Mouse (Mus musculus): ENCODE data around the gene Mlst8.
"Not testable (repeated sequence)": the region's sequence is repeated elsewhere in the genome, so short reads cannot be mapped to it uniquely, and the experiment has no call there.

The Mlst8 gene

DNA sequence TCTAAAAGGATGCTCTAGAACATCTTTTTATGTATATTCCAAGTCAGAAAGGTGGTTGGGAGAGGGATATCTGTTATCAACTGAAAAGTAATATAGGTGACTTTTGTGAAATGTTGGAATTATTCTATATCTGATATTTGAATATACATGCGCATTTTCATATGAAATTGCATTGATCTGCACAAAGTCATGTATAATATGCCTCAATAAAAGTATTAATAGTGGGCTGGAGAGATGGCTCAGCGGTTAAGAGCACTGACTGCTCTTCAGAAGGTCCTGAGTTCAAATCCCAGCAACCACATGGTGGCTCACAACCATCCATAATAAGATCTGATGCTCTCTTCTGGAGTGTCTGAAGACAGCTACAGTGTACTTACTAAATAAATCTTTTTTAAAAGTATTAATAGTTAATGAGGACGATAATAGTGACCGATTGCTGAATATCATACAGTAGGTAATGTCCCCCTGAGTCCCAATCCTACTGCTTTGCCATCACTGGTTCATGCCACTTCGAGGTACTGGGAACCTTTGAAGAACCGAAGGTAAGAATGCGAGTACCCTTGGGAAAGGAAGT lies 9.5 kb downstream of the Mlst8 start:
- DNase-seq (ENCODE audit: low spot score in 2 of 2): no peak

DNA sequence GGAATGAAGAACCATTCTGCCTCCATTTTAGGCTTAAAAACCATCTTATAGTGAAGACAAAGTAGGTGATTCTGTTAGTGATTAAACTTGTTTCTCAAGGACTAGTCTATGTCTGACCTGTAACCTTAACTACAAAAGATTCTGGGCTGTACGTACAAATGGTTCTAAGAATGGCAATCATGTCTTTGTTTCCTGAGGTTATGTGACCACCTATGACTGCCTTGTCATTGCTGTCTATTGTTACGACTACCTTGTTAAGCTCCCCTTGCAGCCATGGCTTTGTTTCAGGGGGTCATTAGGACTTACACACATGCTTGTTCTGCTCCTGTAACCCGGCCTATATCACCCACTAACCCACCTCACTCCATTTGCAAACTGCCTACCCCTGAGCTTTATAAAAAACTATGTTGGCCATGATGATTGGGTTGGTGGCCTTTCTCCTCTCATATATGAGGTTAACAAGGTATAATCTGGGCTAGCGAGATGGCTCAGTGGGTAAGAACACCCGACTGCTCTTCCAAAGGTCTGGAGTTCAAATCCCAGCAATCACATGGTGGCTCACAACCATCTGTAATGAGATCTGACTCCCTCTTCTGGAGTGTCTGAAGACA lies 10.1 kb downstream of the Mlst8 start:
- no peak for DNase-seq (ENCODE audit: low spot score in 2 of 2)

DNA sequence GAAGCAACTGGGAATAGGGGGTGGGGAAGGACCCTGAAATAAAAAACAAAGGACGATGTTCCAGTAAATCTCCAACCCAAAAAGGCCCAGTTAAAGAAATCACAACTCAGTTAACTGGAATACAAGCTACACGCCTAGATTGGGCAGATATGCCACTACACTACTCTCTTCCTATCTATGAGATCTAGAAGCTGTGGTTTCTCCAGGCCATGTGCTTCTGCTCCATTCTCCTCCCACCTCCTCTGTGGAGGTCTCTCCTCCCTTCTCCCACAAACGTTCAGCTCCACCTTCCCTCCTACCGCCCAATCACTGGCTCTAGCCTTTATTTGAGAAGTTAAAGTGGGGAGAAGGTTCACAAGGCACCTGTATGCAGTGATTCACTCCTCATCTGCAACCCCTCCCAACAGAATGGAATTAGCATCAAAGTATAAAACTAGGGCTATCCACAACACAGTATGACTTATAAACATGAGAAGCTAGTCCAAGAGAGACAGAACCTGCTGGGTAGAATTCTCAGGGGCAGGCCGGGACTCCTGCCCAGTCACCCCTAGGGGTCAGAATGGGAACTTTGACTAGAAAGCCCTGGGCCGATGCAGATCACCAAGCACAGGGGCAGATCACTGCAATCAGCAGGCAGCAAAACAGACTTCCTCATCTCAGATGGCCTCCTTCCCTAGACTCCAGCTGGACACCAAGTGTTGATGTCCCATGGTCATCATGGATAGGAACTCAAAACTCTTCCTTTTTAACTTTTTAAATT lies 15.3 kb downstream of the Mlst8 start:
- no peak for DNase-seq (ENCODE audit: low spot score in 2 of 2)

DNA sequence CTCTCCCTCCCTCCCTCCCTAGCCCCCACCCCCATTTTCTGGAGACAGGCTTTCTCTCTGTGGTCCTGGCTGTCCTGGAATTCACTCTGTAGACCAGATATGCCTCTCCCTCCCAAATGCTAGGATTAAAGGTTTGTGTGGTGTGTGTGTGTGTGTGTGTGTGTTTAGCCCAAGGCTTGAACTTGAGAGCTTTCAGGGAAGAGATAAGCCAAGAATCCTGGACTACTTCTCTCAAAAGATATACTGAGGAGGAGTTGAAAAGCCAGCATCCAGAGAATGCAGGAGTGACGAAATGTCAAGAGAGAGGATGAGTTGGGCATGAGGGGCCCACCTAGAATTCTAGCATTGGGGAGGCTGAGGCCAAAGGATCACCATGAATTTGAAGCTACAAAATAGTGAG lies 15.9 kb downstream of the Mlst8 start:
- no peak for DNase-seq (ENCODE audit: low spot score in 2 of 2)

DNA sequence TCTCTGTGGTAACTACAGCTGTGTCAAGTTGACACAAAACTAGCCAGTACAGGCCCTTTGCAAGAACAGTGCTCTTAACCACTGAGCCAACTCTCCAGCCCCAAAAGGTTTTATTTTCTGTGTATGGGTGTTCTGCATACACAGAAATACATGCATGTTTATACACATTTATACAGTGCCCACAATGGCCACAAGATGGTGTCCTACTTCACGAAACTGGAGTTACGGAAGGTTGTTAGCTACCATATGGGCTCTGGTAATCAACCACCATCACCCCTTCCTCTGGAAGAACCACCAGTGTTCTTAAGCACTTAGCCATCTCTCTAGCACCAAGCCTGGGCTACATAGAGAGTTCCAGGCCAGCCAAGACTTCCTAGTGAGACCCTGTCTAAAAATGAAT lies 17.3 kb downstream of the Mlst8 start:
- no peak for DNase-seq (ENCODE audit: low spot score in 2 of 2)

DNA sequence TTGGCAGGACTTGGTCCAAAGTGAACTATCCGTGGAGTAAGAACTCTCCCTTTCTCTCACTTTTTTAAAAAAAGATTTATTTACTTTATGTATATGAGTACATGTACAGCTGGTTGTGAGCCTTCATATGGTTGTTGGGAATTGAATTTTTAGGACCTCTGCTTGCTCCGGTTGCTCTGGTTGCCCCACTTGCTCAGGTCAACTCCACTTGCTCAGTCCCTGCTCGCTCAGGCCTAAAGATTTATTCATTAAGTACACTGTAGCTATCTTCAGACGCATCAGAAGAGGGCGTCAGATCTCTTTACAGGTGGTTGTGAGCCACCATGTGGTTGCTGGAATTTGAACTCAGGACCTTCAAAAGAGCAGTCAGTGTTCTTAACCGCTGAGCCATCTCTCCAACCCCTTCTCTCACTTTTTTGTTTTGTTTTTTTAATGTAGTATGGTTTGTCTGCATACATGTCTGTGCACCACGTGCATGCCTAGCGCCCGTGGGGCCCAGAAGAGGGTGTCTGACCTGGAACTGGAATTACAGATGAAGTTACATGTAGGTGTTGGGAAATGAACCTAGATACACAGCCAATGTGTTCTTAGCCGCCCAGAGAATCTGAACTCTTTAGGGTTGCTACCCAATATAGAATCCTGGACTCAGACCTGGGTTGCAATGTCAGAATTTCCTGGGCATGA lies 23.2 kb downstream of the Mlst8 start:
- not testable (repeated sequence) for DNase-seq (ENCODE audit: low spot score in 2 of 2)

DNA sequence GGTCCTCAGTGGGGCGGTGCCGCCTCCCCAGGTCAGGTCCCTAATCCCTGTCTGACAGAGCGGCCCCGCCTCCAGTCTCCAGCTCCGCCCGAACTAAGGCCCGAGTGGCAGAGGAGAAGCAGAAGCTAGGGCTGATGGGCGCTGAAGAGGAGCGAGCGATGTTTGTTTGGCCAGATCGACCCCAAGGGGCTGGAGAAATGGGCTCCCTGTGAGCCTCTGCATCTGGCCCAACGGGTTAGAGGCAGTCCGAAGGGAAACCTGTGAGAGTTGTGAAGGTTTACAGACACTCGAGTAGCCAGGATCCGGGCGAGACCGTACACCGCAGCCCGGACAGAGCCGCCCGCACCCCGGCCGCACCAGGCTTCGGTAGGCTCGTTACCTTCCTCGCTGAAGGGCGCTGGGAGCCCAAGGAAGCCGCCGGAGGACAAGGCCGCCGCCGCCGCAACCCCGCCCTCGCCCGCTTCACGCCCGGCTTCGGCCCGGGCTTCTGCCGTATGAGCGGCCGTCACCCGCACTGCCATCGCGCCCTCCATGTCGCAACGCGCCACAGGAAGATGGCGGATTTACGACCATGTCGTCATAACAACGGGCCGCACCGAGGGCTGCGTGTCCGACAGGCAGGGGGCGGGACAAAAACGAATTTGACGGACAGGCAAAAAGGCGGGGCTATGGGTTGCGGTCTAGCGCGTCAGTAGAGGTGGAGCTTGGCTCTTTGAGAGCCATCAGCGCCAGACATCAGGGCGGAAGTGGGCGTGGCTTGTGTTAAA lies 23.9 kb downstream of the Mlst8 start:
- DNase-seq (ENCODE audit: low spot score in 2 of 2): peak; percentile 99 to 100

DNA sequence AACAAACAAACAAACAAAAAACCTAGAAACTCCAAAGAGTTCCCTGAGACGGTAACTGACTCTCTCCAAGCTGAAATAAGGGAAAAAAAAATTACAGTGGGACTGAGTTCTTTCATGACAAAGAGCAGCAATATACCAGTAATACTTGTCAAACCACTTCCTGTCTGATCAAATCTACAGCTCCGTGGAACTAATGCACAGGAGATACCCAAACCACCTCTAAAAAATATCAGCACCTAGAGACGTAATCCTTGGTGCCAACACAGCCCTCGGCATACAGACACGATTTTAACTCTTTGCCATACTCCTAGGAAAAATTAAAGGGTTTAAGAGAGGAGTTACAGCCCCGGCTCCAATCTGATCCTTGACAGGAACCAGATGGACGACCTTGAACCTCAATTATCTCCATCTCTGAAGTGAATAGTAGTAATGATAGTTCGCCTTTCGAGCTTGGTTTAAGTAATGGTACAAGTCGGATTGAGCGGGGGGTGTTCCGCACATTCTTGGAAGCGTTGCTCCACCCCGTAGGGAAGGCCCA lies 24.6 kb downstream of the Mlst8 start:
- no peak for DNase-seq (ENCODE audit: low spot score in 2 of 2)

DNA sequence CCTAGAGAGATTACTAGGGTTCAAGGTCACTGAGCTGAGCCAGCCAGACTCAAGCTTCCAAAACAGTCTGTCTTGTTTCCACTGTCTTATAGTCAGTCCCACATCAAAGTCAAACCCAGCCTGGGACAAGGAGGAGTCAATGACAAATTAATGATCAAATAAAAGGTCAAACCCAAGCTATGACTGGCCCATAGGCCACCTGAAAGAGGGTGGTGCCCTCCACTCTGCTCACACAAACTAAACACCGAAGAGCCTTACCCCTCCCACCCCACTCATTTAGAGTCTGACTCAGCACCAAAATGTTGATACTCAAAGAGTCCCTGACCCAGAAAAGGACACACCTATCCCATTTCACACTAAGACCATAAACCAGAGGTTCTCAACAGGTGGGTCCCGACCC lies 25.5 kb downstream of the Mlst8 start:
- DNase-seq (ENCODE audit: low spot score in 2 of 2): no peak

DNA sequence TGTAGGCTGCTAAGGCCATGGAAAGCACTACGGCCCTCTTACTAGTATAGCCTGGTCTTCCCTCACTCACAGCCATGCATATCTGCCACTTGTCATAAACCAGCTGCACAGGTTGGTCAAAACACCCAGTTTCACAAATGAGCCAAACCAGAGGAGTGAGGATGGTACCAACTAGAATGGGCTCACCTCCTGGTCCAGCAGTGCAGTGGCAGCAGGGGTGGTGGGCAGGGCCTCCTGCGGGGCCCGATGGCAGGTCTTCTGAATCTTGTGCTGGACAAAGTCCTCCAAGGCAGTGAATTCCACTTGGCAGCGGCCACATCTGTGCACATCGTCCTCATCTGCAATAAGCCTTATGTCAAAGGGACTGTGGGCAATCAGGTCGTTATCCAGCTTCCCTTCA lies 27.7 kb downstream of the Mlst8 start:
- DNase-seq (ENCODE audit: low spot score in 2 of 2): no peak

DNA sequence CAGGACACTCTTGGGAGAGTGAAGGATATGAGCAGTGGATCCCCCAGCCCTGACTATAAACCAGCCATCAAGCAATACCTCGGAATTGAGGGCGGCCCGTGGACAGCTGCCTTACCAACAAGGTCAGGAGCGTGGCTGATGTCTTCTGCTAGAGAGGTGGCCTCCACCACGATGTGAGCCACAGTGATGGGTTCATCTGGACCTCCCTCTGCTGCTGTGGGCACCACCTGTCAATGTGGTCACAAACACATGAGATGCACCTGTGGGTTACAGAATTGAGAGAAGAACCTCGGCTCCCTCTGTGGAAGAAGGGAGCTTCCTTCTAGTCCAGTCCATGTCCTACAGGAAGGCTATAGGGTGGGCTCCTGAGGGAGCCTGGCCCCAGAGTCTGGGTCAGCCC lies 29.4 kb downstream of the Mlst8 start:
- DNase-seq (ENCODE audit: low spot score in 2 of 2): no peak

DNA sequence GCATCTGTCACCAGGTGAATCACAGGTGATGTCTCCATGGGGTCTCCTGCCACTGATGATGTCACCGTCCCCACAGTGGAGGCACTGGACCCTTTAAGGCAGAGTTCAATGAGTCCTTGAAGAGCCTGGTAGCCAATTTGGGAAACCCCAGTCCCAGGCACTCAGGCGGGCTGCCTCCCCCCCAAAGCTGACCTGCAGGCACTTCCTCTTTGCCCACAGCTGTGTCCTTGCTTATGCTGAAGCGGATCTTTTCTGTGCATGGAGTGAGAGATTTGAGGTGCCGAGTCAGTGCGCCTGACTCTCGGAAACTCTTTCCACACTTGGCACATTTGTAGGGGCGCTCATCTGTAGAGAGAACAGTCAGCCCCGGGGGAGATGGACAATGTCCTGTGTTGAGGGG lies 32.3 kb downstream of the Mlst8 start:
- no peak for DNase-seq (ENCODE audit: low spot score in 2 of 2)

DNA sequence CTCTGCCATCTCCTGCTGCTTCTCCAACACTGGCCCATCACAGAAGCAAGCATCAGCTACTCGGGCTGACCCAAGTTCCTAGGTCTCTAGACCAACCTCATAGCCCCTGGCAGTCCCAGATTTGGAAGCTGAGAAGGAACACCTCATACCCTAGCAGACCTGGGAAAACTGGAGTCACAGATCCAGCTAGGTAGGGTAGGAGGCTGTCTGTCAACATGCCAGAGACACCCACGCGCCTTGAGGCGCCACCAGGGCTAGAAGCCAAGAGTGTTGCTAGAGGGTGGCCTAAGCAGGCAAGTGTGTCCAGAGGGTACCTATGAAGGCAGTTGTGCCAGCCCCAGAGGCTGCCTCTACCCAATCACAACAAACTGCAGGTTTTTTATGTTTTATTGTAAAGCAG lies 35.5 kb downstream of the Mlst8 start:
- DNase-seq (ENCODE audit: low spot score in 2 of 2): peak; percentile 55 to 69

DNA sequence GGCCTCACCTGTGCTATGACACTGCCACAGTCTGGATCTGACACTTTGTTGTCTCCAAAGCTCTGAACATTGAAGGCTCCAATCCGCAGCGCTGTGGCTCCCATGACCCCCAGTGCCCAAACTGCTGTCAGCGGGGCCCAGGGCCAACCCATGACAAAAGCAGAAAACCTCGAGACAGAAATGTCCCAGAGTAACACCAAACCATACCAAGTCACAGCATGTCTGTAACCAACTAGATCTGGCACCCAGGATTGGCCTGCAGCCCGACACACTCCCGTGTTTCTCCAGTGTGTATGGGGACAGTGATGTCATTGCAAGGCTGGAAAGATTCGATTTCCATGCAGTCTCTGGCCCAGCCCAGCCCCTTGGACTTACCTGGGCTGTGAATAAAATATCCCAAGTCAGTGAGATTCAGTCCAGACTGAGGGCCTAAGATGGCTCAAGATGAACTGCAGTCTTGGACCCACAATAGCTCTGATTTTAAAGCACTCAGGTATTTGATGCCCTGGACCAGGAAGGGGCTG lies 36.2 kb downstream of the Mlst8 start, which contains the start of gene Dnase1l2:
Gene Dnase1l2 (minus strand): TSS at position 474 of the 524 bp plus-strand sequence.
- DNase-seq (ENCODE audit: low spot score in 2 of 2): peak; percentile 43 to 72

DNA sequence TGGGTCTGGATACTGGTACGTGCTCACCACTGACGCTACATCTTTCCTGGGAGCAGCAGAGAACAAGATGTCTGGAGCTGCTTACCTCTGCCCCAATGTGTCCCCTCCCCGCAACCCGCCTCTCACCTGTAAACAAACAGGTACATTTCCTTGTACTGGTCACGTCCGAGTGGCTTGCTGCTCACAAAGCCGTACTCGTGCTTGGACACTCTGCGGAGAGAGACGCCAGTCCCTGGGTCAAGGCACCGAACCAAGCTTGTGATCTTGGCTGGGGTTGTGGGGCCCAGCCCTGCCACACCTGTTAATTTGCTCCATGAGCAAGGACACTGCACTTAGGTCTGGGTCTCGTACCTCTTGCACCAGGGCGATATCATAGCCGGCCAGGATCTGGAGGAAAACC lies 36.8 kb downstream of the Mlst8 start:
- peak; percentile 38 to 64 for DNase-seq (ENCODE audit: low spot score in 2 of 2)

DNA sequence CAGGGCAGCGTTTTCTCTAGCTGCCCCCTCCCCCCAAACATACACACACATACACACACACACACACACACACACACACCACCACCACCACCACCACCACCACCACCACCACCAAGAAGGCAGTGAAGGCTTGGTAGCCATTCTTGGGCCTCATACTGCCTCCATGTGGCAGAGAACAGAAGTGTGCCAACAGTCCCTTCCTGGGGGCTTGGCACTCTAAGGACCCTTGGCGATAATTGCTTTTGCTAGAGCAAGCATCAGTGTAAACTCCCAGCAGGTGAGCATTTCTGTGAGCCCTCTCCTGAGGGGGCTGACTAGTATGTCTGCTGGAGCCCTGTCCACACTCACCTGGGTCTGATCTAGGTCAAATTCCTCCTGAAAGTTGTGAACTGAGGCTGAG lies 37.7 kb downstream of the Mlst8 start:
- no peak for DNase-seq (ENCODE audit: low spot score in 2 of 2)

DNA sequence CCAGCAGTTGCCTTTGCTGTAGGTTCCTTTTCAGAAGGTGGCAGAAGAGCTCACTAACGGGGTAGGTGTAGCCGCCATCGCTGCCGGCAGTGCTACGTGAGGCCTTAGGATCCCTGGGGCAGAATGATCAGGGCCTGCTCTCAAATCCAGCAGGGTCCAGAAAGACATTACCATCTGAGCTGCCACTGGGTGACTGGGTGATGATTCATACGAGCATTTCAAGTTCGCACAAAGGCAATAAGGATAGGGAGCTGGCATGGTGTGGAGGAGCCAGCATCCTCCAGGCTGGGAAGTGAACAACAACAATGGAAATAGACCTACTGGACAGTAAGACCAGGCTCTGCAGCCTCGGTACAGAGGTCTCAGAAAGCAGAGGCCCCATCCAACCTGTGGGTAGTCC lies 38.5 kb downstream of the Mlst8 start:
- DNase-seq (ENCODE audit: low spot score in 2 of 2): no peak

DNA sequence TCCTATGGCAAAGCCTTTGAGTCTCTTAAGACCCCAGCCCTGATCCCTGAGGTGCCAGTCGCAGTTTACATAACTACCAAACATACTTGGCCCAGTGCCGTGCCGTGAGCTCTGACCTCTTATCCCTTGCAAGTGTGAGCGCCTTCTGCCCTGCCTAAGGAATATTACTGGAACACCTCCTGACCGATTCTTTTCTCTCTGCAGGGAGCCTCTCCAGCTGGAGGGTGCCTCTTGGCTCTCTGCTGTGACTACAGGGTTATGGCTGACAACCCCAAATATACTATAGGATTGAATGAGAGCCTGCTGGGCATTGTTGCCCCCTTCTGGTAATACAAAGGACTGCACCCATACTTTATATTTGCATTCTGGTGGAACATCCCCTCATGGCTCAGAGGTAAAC lies 41.9 kb downstream of the Mlst8 start:
- peak in 1 of 2 experiments; percentile 34 for DNase-seq (ENCODE audit: low spot score in 2 of 2)

DNA sequence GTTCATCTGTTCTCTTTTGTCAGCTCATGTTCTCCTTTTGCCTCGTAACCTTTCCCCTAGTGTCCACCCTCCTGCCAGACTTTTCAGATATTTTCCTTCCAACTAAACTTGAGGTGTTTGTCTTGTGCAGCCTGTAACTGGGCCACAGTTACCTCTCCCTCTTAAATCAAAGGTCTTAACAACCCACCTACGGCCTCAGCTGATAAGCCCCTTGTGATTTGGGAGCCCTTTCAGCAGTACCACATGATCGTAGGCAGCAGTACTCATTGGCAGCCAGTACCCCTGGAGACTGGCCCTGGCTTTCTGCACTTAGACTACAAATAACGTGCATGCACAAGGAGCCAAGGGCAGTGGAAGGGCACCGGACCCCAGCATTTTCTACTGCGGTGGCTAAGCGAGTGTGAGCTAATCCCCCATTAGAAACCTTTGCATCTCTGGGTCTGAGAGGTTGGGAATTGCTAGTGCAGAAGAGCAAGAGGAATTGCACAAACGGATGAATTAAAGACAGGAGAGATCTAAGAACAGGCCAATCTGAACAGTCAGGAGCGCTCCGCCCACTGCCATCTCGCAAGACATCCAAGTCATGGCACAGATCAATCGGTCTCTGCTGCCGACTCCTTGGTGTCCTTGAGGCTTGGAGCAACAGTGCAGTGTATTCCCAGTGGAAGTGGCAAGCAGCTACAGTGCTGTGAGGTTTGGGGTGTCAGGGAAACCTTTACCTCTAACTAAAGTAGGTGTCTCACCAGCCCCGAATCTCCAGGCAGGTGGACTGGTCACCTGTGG lies 49.5 kb downstream of the Mlst8 start:
- no peak for DNase-seq (ENCODE audit: low spot score in 2 of 2)

DNA sequence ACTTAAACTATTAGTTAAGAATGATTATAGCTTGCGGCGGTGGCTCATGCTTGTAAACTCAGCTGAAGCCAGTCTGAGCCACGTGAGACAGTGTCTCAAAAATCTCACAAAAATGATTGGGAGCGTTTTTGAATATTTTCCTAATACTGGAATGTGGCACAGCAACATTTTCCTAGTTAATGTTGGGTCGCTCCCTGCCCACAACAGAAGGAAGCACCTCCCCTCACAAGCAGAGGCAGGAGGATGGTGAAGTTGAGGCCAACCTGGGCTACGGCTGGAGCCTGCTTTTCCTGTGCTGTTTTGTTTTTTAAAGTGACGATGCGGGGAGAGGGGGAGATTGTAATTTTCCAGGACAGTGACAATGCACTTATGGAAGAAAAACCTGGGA lies 51.7 kb downstream of the Mlst8 start:
- DNase-seq (ENCODE audit: low spot score in 2 of 2): no peak

Data from urinary bladder, adult 18-20 months (tissue).